Mouse (Mus musculus) intestine, embryonic 14.5 days (tissue): ENCODE results near the gene Mst1. TPM values are rescaled to one million over a fixed set of nuclear protein-coding genes. Genes with fewer than 3 reads are reported as not detected.
A peak's percentile ranks its signal among the peaks of the same experiment; 100 is the strongest.

Experiments
- ATAC-seq: fragments of 200-750 bp; cut with Nextera tagmentation; replicated peaks from 2 replicates; pipeline ENCODE4 v1.8.0; 2017; ENCODE audit warnings: low read depth, moderate number of reproducible peaks, moderate TSS enrichment, moderate library complexity; ENCODE audit not compliant: low FRiP score, low TSS enrichment
- DNase-seq: peaks from one replicate; pipeline ENCODE4 v3.0.0-alpha.2; 2018; ENCODE audit warnings: low spot score
- H3K27ac ChIP-seq: fragments of 300-500 bp; sonication (generic); 2 replicates; pipeline ENCODE4 v1.5.1; 2014; ENCODE audit warnings: low read depth, mild to moderate bottlenecking, control low read depth
- H3K27me3 ChIP-seq: fragments of 300-500 bp; sonication (generic); replicated peaks from 2 replicates; pipeline ENCODE4 v1.6.1; 2014; ENCODE audit warnings: low read length, control low read depth; ENCODE audit not compliant: control insufficient read depth, insufficient read depth
- H3K36me3 ChIP-seq: fragments of 300-500 bp; sonication (generic); 2 replicates; pipeline ENCODE4 v1.6.1; 2014; ENCODE audit warnings: low read length, control low read depth; ENCODE audit not compliant: control insufficient read depth, insufficient read depth
- H3K4me1 ChIP-seq: fragments of 300-500 bp; sonication (generic); replicated peaks from 2 replicates; pipeline ENCODE4 v1.6.1; 2014; ENCODE audit warnings: low read length, control low read depth, mixed read lengths; ENCODE audit not compliant: control insufficient read depth, insufficient read depth
- H3K4me2 ChIP-seq: fragments of 300-500 bp; sonication (generic); 2 replicates; pipeline ENCODE4 v1.6.1; 2014; ENCODE audit warnings: low read length
- H3K4me3 ChIP-seq: fragments of 300-500 bp; sonication (generic); 2 replicates; pipeline ENCODE4 v1.5.1; 2014; ENCODE audit warnings: low read depth, low read length, control low read depth, mixed read lengths
- H3K9ac ChIP-seq: fragments of 300-500 bp; sonication (generic); 2 replicates; pipeline ENCODE4 v1.6.1; 2014; ENCODE audit warnings: mild to moderate bottlenecking, low read length
- H3K9me3 ChIP-seq: fragments of 300-500 bp; sonication (generic); 2 replicates; pipeline ENCODE4 v1.6.1; 2016; ENCODE audit warnings: low read length, control low read depth; ENCODE audit not compliant: control insufficient read depth
- WGBS: fragments of 180-500 bp; shearing (Covaris S2); extraction: QIAGEN DNeasy Blood & Tissue Kit; methylation state at CpG from one replicate; pipeline ENCODE4 v1.1.7; 2014; 5-methylcytosine and 5-hydroxymethylcytosine counted together
- polyA plus RNA-seq: library from polyadenylated mRNA; unstranded; fragments of >200 nt; fragmentation: Nextera tagmentation; extraction: Ambion mirVana; gene quantifications from 2 replicates; pipeline ENCODE4 v1.2.1, GENCODE M21; 2014

Gene Mst1
- polyA plus RNA-seq, 1 experiment from 2014 or later, result 0.78 TPM

DNA sequence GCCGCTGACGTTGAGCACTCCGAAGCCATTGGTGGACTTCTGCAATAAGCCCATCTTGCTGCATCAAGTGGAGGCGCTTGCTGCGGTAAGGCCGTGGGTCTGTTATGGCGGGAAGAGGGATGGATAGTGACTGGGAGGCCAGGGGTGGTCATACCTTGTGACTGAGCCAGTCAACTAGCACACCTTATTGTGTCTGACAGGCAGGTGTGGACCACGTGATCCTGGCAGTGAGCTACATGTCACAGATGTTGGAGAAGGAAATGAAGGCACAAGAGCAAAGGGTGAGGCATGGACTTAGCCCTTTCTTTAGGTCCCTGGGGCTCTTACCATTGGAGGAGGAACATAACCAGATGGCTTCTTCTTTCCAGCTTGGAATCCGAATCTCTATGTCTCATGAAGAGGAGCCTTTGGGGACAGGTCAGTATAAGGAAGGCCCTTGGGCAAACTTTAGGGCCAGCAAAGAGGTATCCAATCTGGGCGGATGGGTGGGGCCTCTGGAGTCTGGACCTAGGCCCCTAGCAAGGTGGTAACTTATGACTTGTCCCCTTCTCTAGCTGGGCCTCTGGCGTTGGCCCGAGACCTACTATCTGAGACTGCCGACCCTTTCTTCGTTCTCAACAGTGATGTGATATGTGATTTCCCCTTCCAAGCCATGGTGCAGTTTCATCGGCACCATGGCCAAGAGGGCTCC lies 30.5 kb upstream of the Mst1 start:
- no peaks in the 10 kb centered on the region for H3K27me3 ChIP-seq
- peaks cover 19% of the 10 kb centered on the region; the same call in 1 of the 2 replicates for H3K4me1 ChIP-seq
- H3K27ac ChIP-seq, result peak overlapping the region; percentile 80
- peak overlapping the region; percentile 91 for H3K4me3 ChIP-seq
- H3K9me3 ChIP-seq, result no peaks in the 10 kb centered on the region
- DNase-seq, result no peak
- ATAC-seq, result peak; percentile 14
- H3K36me3 ChIP-seq, result peaks cover 60% of the 10 kb centered on the region
- peak overlapping the region; percentile 82 for H3K9ac ChIP-seq
- peak overlapping the region; percentile 93 for H3K4me2 ChIP-seq
- WGBS, result 41% methylated on average over 15 of the region's 15 CpGs

DNA sequence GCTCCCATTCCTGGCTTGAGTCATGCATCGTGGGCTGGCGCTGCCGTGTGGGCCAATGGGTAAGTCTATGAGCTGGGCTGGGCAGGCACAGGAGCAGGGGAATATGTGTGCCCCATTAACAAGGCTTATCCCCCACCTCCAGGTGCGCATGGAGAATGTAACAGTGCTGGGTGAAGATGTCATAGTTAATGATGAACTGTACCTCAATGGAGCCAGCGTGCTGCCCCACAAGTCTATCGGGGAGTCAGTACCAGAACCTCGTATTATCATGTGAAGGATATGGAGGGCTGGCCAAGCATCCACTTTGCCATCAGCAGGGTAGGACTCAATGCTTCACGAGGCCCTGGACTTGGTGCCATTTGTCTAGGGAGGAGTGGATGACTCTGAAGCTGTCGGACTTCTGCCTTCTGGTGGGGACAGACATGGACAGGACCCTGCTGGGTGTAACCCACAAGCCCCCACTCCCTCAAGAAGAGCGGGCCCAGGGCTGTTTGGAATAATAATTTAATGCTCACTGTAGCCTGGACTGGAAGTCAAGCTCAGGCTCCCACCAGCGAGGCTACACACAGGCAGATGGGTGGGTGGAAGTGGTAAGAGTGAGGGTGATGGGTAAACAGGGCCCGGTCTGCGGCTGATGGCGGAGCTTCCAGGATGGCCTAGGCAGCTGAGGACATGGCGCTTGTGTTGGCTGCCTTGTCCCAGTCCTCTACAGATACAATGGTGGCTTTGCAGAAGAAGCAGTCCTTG lies 28.9 kb upstream of the Mst1 start:
- Histone ChIP-seq H3K4me2 (no peak overlapping the region), H3K4me1 (peaks cover 19% of the 10 kb centered on the region; the same call in 1 of the 2 replicates), H3K27ac (no peak overlapping the region), H3K4me3 (no peak overlapping the region), H3K9ac (no peak overlapping the region), H3K9me3 (no peaks in the 10 kb centered on the region), H3K27me3 (no peaks in the 10 kb centered on the region), H3K36me3 (peaks cover 55% of the 10 kb centered on the region)
- DNase-seq, result no peak
- WGBS, result 94% methylated on average over 15 of the region's 15 CpGs
- no peak for ATAC-seq

DNA sequence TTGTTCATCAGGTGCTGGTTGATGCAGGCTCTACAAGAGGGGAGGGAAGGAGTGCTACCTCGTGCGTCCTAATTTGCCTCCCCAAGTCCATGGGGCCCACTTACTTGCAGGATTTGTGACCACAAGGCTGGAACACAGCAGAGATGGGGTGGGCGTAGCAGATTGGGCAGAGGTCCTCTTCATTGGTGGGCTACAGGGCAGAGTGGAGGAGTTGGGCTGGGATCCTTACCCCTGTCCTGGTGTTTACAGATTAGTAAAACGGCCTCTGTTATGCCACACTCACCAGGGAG lies 28.4 kb upstream of the Mst1 start:
- no peak for DNase-seq
- ATAC-seq, result no peak
- no peaks in the 10 kb centered on the region for H3K27me3 ChIP-seq
- H3K4me2 ChIP-seq, result no peak overlapping the region
- H3K9ac ChIP-seq, result no peak overlapping the region
- H3K4me1 ChIP-seq, result peaks cover 19% of the 10 kb centered on the region; the same call in 1 of the 2 replicates
- no peaks in the 10 kb centered on the region for H3K9me3 ChIP-seq
- H3K36me3 ChIP-seq, result peaks cover 55% of the 10 kb centered on the region
- H3K27ac ChIP-seq, result no peak overlapping the region
- WGBS, result 79% methylated on average over 4 of the region's 4 CpGs
- no peak overlapping the region for H3K4me3 ChIP-seq

DNA sequence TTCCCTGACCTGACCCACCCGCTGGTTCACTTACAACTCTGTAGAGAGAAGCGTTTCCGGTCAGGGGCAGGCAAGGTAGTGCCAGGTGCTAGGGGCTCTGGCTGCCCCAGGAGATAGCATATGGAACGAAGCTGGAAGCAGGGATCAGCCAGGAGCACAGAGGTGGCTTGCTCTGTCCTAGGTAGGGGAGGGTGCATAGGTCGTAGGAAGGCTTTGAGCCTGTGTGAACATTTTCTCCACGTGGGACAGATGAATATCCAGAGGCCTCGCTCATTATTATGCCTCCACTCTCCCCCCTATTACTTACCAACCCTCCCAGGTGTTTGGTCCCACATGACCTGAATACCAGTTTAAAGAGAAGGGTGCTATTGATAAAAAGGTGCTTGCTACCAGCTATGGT lies 27.8 kb upstream of the Mst1 start:
- Histone ChIP-seq H3K4me2 (no peak overlapping the region), H3K4me1 (peaks cover 19% of the 10 kb centered on the region; the same call in 1 of the 2 replicates), H3K9me3 (no peaks in the 10 kb centered on the region), H3K4me3 (no peak overlapping the region), H3K36me3 (peaks cover 51% of the 10 kb centered on the region), H3K27me3 (no peaks in the 10 kb centered on the region), H3K27ac (no peak overlapping the region), H3K9ac (no peak overlapping the region)
- 72% methylated on average over 7 of the region's 7 CpGs for WGBS
- ATAC-seq, result no peak
- DNase-seq, result no peak

DNA sequence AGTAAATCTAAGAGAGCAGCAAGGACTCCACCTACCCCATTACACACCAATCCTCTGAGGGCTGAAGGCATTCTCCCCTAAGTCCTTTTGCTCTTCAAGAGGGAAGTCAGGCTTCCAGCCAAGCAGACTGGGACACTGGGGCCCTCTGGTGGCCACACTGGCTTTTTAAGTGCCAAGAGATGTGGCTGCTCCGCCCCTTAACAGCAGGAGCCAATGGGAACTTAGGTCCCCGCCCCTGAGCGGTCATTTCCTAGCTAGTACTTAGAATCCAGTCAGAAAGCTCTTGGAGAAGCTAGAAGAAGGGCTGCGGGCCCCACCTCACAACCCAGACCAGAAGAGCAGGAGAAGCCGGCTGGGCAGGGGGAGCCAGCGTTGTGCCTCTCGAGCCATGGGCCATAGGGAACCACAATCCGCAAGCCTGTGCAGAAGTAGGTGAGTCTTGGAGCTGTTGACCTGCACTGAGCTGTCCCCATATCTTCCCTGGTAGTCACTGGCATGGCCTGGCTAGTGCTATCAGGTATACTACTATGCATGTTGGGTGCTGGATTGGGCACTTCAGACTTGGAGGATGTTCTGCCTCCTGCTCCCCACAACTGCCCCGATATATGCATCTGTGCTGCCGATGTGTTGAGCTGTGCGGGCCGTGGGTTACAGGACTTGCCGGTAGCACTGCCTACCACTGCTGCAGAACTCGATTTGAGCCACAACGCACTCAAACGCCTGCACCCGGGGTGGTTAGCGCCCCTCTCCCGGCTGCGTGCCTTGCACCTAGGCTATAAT lies 27.2 kb upstream of the Mst1 start, which contains the start of gene Amigo3:
Gene Amigo3, plus strand, starts transcription at position 275 of the 780 bp plus-strand sequence.
- peak within 1 kb of the TSS; percentile 12; the same call in 1 of the 2 replicates for H3K4me3 ChIP-seq
- DNase-seq, result peak; percentile 98
- no peaks in the 10 kb centered on the region for H3K9me3 ChIP-seq
- H3K4me1 ChIP-seq, result peaks cover 16% of the 10 kb centered on the region; the same call in 1 of the 2 replicates
- peak within 1 kb of the TSS; percentile 47 for H3K4me2 ChIP-seq
- H3K9ac ChIP-seq, result 0 out of 2 replicates have a peak within 1 kb of the TSS, but pooled peaks have one; percentile 20
- WGBS, result 51% methylated on average over 20 of the region's 20 CpGs
- H3K36me3 ChIP-seq, result peaks cover 48% of the 10 kb centered on the region
- no peaks in the 10 kb centered on the region for H3K27me3 ChIP-seq
- H3K27ac ChIP-seq, result peak within 1 kb of the TSS; percentile 47; the same call in 1 of the 2 replicates
- peak; percentile 38 for ATAC-seq

DNA sequence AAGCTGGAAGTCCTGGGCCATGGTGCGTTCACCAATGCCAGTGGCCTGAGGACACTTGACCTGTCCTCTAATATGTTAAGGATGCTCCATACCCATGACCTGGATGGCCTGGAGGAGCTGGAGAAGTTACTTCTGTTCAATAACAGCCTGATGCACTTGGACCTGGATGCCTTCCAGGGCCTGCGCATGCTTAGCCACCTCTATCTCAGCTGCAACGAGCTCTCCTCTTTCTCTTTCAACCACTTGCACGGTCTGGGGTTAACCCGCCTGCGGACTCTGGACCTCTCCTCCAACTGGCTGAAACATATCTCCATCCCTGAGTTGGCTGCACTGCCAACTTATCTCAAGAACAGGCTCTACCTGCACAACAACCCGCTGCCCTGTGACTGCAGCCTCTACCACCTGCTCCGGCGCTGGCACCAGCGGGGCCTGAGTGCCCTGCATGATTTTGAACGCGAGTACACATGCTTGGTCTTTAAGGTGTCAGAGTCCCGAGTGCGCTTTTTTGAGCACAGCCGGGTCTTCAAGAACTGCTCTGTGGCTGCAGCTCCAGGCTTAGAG lies 26.5 kb upstream of the Mst1 start:
- Histone ChIP-seq H3K4me3 (no peak overlapping the region), H3K27ac (0 out of 2 replicates have a peak overlapping the region, but pooled peaks have one; percentile 47), H3K27me3 (no peaks in the 10 kb centered on the region), H3K4me2 (peak overlapping the region; percentile 47), H3K9ac (no peak overlapping the region), H3K36me3 (peaks cover 49% of the 10 kb centered on the region), H3K4me1 (peaks cover 12% of the 10 kb centered on the region; the same call in 1 of the 2 replicates), H3K9me3 (no peaks in the 10 kb centered on the region)
- DNase-seq, result no peak
- no peak for ATAC-seq
- WGBS, result 90% methylated on average over 15 of the region's 15 CpGs

DNA sequence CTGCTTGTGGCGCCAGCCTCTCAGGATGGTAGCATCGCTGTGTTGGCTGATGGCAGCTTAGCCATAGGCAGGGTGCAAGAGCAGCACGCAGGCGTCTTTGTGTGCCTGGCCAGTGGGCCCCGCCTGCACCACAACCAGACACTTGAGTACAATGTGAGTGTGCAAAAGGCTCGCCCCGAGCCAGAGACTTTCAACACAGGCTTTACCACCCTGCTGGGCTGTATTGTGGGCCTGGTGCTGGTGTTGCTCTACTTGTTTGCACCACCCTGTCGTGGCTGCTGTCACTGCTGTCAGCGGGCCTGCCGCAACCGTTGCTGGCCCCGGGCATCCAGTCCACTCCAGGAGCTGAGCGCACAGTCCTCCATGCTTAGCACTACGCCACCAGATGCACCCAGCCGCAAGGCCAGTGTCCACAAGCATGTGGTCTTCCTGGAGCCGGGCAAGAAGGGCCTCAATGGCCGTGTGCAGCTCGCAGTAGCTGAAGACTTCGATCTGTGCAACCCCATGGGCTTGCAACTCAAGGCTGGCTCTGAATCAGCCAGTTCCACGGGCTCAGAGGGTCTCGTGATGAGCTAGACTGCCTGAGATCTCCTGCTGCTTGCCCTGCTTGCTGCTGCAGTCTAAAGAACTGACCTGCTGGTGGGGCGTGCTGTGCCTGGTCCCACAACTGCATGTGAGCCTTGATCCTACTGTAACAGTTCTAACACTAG lies 25.8 kb upstream of the Mst1 start:
- H3K4me1 ChIP-seq, result peaks cover 12% of the 10 kb centered on the region; the same call in 1 of the 2 replicates
- no peak for ATAC-seq
- no peak overlapping the region for H3K9ac ChIP-seq
- 90% methylated on average over 22 of the region's 22 CpGs for WGBS
- H3K27me3 ChIP-seq, result no peaks in the 10 kb centered on the region
- no peak for DNase-seq
- H3K4me2 ChIP-seq, result no peak overlapping the region
- H3K27ac ChIP-seq, result no peak overlapping the region
- H3K4me3 ChIP-seq, result no peak overlapping the region
- H3K9me3 ChIP-seq, result no peaks in the 10 kb centered on the region
- H3K36me3 ChIP-seq, result peaks cover 57% of the 10 kb centered on the region

DNA sequence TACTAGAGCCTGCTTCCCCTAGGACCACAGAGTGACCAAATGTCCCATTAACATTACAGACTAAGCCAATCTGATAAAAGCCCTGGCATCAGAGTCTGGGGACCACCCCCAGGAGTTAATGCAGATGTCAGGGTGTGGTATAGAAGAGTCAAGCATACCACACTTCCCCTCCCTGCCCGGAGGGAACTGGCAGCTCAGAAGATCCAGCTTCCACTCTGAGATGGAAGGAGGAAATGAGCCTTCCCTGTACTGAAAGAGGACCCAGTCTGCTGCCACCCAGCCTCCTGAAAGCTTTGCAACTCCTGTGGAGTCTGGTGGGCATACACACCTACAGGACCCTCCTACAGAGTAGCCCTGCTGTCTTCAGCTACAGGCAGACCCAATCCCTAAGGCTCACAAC lies 25.2 kb upstream of the Mst1 start:
- no peaks in the 10 kb centered on the region for H3K27me3 ChIP-seq
- no peak for DNase-seq
- WGBS, result 73% methylated on average over 1 of the region's 1 CpGs
- no peak overlapping the region for H3K9ac ChIP-seq
- H3K4me2 ChIP-seq, result no peak overlapping the region
- ATAC-seq, result no peak
- H3K9me3 ChIP-seq, result no peaks in the 10 kb centered on the region
- H3K27ac ChIP-seq, result no peak overlapping the region
- H3K4me1 ChIP-seq, result peaks cover 6% of the 10 kb centered on the region; the same call in 1 of the 2 replicates
- no peak overlapping the region for H3K4me3 ChIP-seq
- H3K36me3 ChIP-seq, result peaks cover 63% of the 10 kb centered on the region
